Mouse (Mus musculus): ENCODE measurements at regions not wholly inside any gene's neighbourhood (a gene's known extent, or its start where the extent isn't known, plus 50 kb on each side); places are given as distances from the start of the nearest gene placed in this dataset.

DNA sequence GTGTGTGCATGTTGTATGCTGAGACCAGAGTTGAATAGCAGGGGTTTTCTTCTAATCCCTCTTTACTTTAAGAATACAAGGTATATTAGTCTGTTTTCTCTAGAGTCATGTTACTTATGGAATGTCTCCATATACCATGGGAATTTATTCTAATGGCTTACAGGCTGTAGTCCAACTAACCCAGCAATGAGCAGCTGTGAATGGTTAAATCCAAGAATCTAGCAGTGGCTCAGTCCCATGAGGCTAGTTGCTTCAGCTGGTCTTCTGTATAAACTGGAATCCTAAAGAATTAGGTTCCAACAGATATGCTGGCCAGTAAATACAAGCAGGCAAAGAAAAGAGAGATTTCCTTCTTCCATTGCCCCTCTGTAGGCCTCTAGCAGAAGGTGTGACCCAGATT is 99.7 kb upstream of the Hs6st1 start:
- Histone ChIP-seq H3K27ac (ENCODE audit: low read depth, low read length) (no peak overlapping the region), H3K36me3 (ENCODE audit: control insufficient read depth, insufficient read depth, low read length) (no peaks in the 10 kb centered on the region), H3K9me3 (ENCODE audit: control insufficient read depth, low read length) (peaks cover 6% of the 10 kb centered on the region), H3K4me1 (ENCODE audit: control insufficient read depth, insufficient read depth, low read depth, low read length) (no peaks in the 10 kb centered on the region), H3K4me3 (ENCODE audit: low read length) (no peak overlapping the region), H3K4me2 (ENCODE audit: low read length) (no peak overlapping the region), H3K27me3 (replicated peaks; ENCODE audit: control insufficient read depth, insufficient read depth, low read length) (no peaks in the 10 kb centered on the region), H3K9ac (ENCODE audit: low read depth, low read length) (no peak overlapping the region)
- no peak for ATAC-seq

DNA sequence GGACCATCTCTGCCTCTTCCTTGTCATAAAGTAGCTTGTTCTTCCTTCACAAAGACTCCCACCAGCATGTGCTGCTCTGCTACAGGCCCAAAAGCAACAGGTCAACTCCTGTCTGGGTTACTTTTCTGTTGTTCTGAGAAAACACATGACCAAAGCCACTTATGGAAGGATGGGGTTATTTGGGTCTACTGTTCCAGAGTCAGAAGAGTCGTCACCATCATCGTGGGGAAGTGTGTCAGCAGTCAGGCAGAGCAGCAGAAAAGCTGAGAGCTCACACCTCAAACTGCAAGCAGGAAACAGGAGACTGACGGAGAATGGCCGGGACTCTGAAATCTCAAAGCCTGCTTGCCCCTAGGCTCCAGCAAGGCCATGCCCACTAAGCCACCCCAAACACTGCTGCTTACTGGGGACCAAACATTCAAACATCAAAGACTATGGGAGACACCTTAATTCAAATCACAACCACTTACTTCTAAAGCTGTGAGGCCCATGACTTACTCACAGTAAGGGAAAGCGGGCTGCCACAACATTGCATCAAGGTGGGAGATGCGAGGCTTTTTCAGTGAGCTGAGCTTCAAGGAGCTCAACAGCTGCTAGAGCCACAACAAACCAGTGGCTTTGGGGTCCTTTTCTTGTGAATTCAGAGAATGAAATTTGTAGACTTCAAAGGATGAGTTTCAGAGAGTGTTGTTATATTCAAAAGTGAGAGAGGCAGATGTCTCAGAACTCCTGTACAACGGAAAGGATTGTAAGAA is 96.6 kb upstream of the Hs6st1 start:
- Histone ChIP-seq H3K36me3 (ENCODE audit: control insufficient read depth, insufficient read depth, low read length) (no peaks in the 10 kb centered on the region), H3K4me2 (ENCODE audit: low read length) (no peak overlapping the region), H3K9me3 (ENCODE audit: control insufficient read depth, low read length) (no peaks in the 10 kb centered on the region; the same call in 1 of the 2 replicates), H3K9ac (ENCODE audit: low read depth, low read length) (no peak overlapping the region), H3K27me3 (replicated peaks; ENCODE audit: control insufficient read depth, insufficient read depth, low read length) (no peaks in the 10 kb centered on the region), H3K4me3 (ENCODE audit: low read length) (no peak overlapping the region), H3K4me1 (ENCODE audit: control insufficient read depth, insufficient read depth, low read depth, low read length) (no peaks in the 10 kb centered on the region), H3K27ac (ENCODE audit: low read depth, low read length) (no peak overlapping the region)
- ATAC-seq, result no peak
- WGBS, result 67% methylated on average over 7 of the region's 7 CpGs

DNA sequence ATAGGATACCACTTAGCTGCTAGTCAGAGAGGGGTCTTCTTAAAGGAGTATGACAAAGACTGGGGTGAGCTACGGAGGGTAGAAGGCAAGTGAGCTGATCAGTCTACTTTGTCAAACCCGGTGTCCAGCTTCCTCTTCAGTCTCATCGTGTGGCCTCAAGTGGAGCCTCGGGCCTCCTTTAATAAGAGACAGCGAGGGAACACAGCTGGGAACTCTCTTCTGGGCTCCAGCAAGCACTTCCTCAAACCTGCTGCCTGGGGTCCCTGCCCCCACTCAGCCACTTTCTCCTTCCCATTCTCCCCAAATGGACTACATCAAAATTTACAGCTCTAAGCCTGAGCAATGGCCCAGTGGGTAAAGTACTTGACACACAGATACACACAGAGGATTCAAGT is 96.0 kb upstream of the Hs6st1 start:
- no peak for ATAC-seq

DNA sequence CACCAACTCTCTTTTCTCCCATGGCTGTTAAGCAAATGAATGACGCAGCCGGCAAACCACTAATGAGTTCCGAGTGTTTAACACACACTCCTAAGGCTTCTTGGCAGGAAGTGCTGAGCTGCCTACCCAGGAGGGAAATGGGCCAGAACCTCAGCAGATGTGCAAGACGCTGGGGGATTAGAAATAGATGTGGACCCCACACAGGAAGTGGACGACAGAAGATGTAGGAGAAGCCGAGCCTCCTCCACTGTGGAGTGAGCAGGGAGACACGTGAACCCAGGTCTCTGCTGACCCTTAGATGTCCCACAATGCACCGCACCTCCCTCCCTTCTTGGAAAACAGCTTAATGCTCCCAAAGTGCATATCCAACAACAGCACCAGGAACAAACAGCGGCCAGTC is 94.8 kb upstream of the Hs6st1 start:
- H3K27me3 ChIP-seq (replicated peaks; ENCODE audit: control insufficient read depth, insufficient read depth, low read length), result no peaks in the 10 kb centered on the region
- H3K36me3 ChIP-seq (ENCODE audit: control insufficient read depth, insufficient read depth, low read length), result no peaks in the 10 kb centered on the region
- WGBS, result 46% methylated on average over 9 of the region's 9 CpGs
- H3K9ac ChIP-seq (ENCODE audit: low read depth, low read length), result no peak overlapping the region
- no peak overlapping the region for H3K4me3 ChIP-seq (ENCODE audit: low read length)
- H3K27ac ChIP-seq (ENCODE audit: low read depth, low read length), result no peak overlapping the region
- ATAC-seq, result no peak
- no peaks in the 10 kb centered on the region for H3K9me3 ChIP-seq (ENCODE audit: control insufficient read depth, low read length)
- no peaks in the 10 kb centered on the region for H3K4me1 ChIP-seq (ENCODE audit: control insufficient read depth, insufficient read depth, low read depth, low read length)
- no peak overlapping the region for H3K4me2 ChIP-seq (ENCODE audit: low read length)

More for the DNA sequence above, 96.0 kb upstream of the Hs6st1 start:
- no peak overlapping the region for H3K9ac ChIP-seq (ENCODE audit: low read depth, low read length)
- no peaks in the 10 kb centered on the region for H3K27me3 ChIP-seq (replicated peaks; ENCODE audit: control insufficient read depth, insufficient read depth, low read length)
- 43% methylated on average over 5 of the region's 5 CpGs for WGBS
- H3K27ac ChIP-seq (ENCODE audit: low read depth, low read length), result no peak overlapping the region
- H3K4me1 ChIP-seq (ENCODE audit: control insufficient read depth, insufficient read depth, low read depth, low read length), result no peaks in the 10 kb centered on the region
- no peaks in the 10 kb centered on the region; the same call in 1 of the 2 replicates for H3K9me3 ChIP-seq (ENCODE audit: control insufficient read depth, low read length)
- no peaks in the 10 kb centered on the region for H3K36me3 ChIP-seq (ENCODE audit: control insufficient read depth, insufficient read depth, low read length)
- no peak overlapping the region for H3K4me3 ChIP-seq (ENCODE audit: low read length)
- H3K4me2 ChIP-seq (ENCODE audit: low read length), result no peak overlapping the region

DNA sequence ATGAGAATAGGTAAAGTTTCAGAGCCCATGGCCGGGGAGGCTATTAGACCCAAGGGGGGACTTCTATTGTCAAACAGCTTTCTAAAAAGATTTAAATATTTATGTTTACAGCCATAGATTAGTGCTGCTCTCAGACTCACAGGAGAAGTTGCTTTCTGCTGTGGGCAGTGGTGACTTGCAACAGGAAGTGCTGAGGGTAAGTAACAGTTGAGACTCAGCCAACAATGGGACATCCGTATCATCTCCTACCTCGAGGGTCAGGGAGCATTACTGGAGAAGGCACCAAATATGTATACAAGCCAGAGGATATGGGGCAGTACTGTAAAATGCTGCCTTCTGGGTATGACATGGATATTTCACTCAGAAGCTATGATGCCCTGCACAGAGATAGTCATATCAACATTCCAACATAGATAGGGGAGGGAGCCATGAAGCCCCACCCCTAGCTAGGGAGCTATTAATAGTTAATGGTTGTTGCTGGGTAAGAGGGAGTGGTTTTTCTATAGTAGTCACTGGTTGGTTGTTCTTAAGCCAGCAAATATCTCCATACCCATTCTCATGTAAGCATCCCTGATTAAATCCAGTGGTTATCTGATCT is 92.5 kb upstream of the Hs6st1 start:
- 84% methylated on average over 3 of the region's 3 CpGs for WGBS
- no peak overlapping the region for H3K4me3 ChIP-seq (ENCODE audit: low read length)
- ATAC-seq, result no peak
- H3K27me3 ChIP-seq (replicated peaks; ENCODE audit: control insufficient read depth, insufficient read depth, low read length), result no peaks in the 10 kb centered on the region
- no peak overlapping the region for H3K27ac ChIP-seq (ENCODE audit: low read depth, low read length)
- no peaks in the 10 kb centered on the region for H3K9me3 ChIP-seq (ENCODE audit: control insufficient read depth, low read length)
- H3K4me1 ChIP-seq (ENCODE audit: control insufficient read depth, insufficient read depth, low read depth, low read length), result no peaks in the 10 kb centered on the region
- H3K36me3 ChIP-seq (ENCODE audit: control insufficient read depth, insufficient read depth, low read length), result no peaks in the 10 kb centered on the region
- no peak overlapping the region for H3K4me2 ChIP-seq (ENCODE audit: low read length)
- H3K9ac ChIP-seq (ENCODE audit: low read depth, low read length), result no peak overlapping the region

DNA sequence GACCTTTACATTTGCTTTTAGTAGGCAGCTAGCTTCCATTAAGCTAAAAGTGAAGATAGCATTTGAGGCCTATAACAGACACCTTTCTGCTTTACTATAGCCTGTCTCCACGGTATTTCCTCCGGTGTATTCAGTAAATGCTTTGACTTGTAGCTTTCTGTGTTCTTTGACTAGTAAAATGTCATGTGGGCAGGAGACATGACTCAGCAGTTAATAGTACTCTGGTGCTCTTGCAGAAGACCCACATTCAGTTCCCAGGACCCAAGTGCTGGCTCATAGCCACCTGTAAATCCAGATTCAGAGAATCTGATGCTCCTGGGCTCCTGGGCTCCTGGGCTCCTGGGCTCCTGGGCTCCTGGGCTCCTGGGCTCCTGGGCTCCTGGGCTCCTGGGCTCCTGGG is 91.7 kb upstream of the Hs6st1 start:
- Histone ChIP-seq H3K36me3 (ENCODE audit: control insufficient read depth, insufficient read depth, low read length) (no peaks in the 10 kb centered on the region), H3K4me3 (ENCODE audit: low read length) (no peak overlapping the region), H3K27ac (ENCODE audit: low read depth, low read length) (no peak overlapping the region), H3K4me2 (ENCODE audit: low read length) (no peak overlapping the region), H3K9me3 (ENCODE audit: control insufficient read depth, low read length) (no peaks in the 10 kb centered on the region), H3K27me3 (replicated peaks; ENCODE audit: control insufficient read depth, insufficient read depth, low read length) (no peaks in the 10 kb centered on the region), H3K4me1 (ENCODE audit: control insufficient read depth, insufficient read depth, low read depth, low read length) (no peaks in the 10 kb centered on the region), H3K9ac (ENCODE audit: low read depth, low read length) (no peak overlapping the region)
- WGBS, result 82% methylated on average over 2 of the region's 2 CpGs
- ATAC-seq, result no peak

DNA sequence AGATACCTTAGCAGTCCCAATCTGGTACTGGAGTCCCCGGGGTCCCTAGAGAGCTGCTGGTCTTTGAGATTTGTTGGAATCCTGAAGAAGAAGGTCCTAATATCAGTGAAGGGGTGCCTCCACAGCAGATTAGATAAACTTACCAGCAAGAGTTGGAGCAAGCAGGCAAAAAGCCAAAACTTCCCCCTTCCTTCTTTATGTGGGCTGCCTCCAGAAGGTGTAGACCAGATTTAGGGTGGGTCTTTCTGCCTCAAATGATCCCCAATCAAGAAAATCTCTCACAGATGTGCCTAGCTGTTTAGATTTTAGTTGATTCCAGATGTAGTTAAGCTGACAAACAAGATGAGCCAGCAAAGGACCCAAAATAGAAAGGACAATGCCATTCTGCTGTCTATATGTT is 90.1 kb upstream of the Hs6st1 start:
- Histone ChIP-seq H3K9me3 (ENCODE audit: control insufficient read depth, low read length) (no peaks in the 10 kb centered on the region), H3K27ac (ENCODE audit: low read depth, low read length) (no peak overlapping the region), H3K4me3 (ENCODE audit: low read length) (no peak overlapping the region), H3K4me1 (ENCODE audit: control insufficient read depth, insufficient read depth, low read depth, low read length) (no peaks in the 10 kb centered on the region), H3K9ac (ENCODE audit: low read depth, low read length) (no peak overlapping the region), H3K36me3 (ENCODE audit: control insufficient read depth, insufficient read depth, low read length) (no peaks in the 10 kb centered on the region), H3K4me2 (ENCODE audit: low read length) (no peak overlapping the region), H3K27me3 (replicated peaks; ENCODE audit: control insufficient read depth, insufficient read depth, low read length) (no peaks in the 10 kb centered on the region)
- no peak for ATAC-seq
- WGBS, result 91% methylated on average over 1 of the region's 1 CpGs

DNA sequence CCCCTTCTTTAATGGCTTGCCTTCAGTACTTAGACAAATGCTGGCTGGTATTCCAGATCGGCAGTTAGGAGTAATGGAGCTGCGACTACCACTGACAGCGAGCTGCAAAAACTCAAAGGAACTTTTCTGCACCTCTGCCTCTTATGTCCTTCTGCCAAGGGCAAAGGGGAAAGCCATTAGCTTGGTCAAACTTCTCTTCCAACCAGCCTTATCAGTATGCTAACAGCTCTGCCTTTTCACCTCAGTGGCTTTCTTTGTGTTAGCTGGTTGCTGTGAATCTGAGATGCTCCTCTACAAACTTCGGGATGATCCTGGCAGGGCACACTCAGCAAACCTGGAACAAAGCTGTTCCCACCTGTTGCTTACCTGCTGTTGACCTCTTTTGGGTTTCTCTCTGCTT is 89.4 kb upstream of the Hs6st1 start:
- Histone ChIP-seq H3K36me3 (ENCODE audit: control insufficient read depth, insufficient read depth, low read length) (no peaks in the 10 kb centered on the region), H3K9ac (ENCODE audit: low read depth, low read length) (no peak overlapping the region), H3K4me1 (ENCODE audit: control insufficient read depth, insufficient read depth, low read depth, low read length) (no peaks in the 10 kb centered on the region), H3K27ac (ENCODE audit: low read depth, low read length) (no peak overlapping the region), H3K27me3 (replicated peaks; ENCODE audit: control insufficient read depth, insufficient read depth, low read length) (no peaks in the 10 kb centered on the region), H3K4me3 (ENCODE audit: low read length) (no peak overlapping the region), H3K9me3 (ENCODE audit: control insufficient read depth, low read length) (no peaks in the 10 kb centered on the region), H3K4me2 (ENCODE audit: low read length) (no peak overlapping the region)
- no peak for ATAC-seq
- 90% methylated on average over 4 of the region's 4 CpGs for WGBS

DNA sequence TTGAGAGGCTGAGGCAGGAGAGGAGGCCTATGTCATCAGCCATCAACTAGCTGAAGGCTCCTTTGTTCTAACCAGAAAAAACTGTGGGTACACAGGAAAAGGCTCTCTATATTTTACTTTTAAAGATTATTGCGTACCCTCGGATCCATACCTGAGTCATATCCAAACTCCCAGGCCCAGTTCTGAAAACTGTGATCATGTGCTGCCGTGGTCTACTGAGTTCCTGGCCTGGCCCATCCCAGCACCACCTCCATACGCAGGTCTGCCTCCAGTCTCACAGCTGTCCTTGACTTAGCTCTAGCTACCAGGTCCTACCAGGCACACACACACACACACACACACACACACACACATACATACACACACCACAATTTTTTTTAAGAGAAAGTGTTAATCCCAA is 87.0 kb upstream of the Hs6st1 start:
- no peak overlapping the region for H3K27ac ChIP-seq (ENCODE audit: low read depth, low read length)
- no peaks in the 10 kb centered on the region for H3K9me3 ChIP-seq (ENCODE audit: control insufficient read depth, low read length)
- H3K36me3 ChIP-seq (ENCODE audit: control insufficient read depth, insufficient read depth, low read length), result no peaks in the 10 kb centered on the region
- H3K4me1 ChIP-seq (ENCODE audit: control insufficient read depth, insufficient read depth, low read depth, low read length), result no peaks in the 10 kb centered on the region
- 95% methylated on average over 4 of the region's 4 CpGs for WGBS
- no peak overlapping the region for H3K4me3 ChIP-seq (ENCODE audit: low read length)
- no peak for ATAC-seq
- no peak overlapping the region for H3K9ac ChIP-seq (ENCODE audit: low read depth, low read length)
- no peaks in the 10 kb centered on the region for H3K27me3 ChIP-seq (replicated peaks; ENCODE audit: control insufficient read depth, insufficient read depth, low read length)
- H3K4me2 ChIP-seq (ENCODE audit: low read length), result no peak overlapping the region

All from hindbrain, embryonic 16.5 days (tissue).